Mouse (Mus musculus): ENCODE results near the gene Klhl2. TPM values are rescaled to one million over a fixed set of nuclear protein-coding genes. Genes with fewer than 3 reads are reported as not detected.

The Klhl2 gene
- total and polyA plus RNA-seq, 3 experiments, result 11.5 to 12.1 TPM; not detected in 1

- Histone ChIP-seq H3K27me3 (ENCODE audit: control insufficient read depth in 1 of 2, insufficient read depth in 2 of 2, low read length in 2 of 2) (no peaks in the 10 kb centered on the region), H3K9ac (ENCODE audit: control insufficient read depth, low read depth, low read length, poor library complexity, severe bottlenecking) (no peak overlapping the region), H3K36me3 (ENCODE audit: control insufficient read depth in 1 of 2, insufficient read depth in 2 of 2, low read length in 2 of 2) (no peaks in the 10 kb centered on the region; a peak in 1 of 4 replicates), H3K4me1 (ENCODE audit: control insufficient read depth in 1 of 2, insufficient read depth in 2 of 2, low read length in 2 of 2) (no peaks in the 10 kb centered on the region), H3K79me2 (ENCODE audit: control insufficient read depth, insufficient read depth, low read length, poor library complexity) (no peaks in the 10 kb centered on the region), H3K27ac (ENCODE audit: control insufficient read depth, low read depth, low read length) (no peak overlapping the region), H3K9me3 (replicated peaks; ENCODE audit: insufficient read depth, low read length) (no peaks in the 10 kb centered on the region), H3K4me3 (ENCODE audit: control insufficient read depth in 1 of 2, insufficient read depth in 1 of 2, low read depth in 2 of 2, low read length in 2 of 2) (no peak overlapping the region)
- DNase-seq (ENCODE audit: low read depth, low spot score), result no peak
- TF ChIP-seq JUND (IDR thresholded peaks at IDR 0.05; ENCODE audit: low read depth, low read length) (no peak), MAZ (IDR thresholded peaks at IDR 0.05; ENCODE audit: low read depth, low read length) (no peak), NRF1 (IDR thresholded peaks at IDR 0.05; ENCODE audit: insufficient read depth, low read depth, low read length, poor library complexity, severe bottlenecking) (no peak), ETS1 (IDR thresholded peaks at IDR 0.05; ENCODE audit: low read depth, low read length) (no peak), MAX (IDR thresholded peaks at IDR 0.05; ENCODE audit: low read length) (no peak), NELFE (IDR thresholded peaks at IDR 0.05; ENCODE audit: low read depth, low read length) (no peak), TAL1 (IDR thresholded peaks at IDR 0.05; ENCODE audit: low read length) (no peak), GABPA (IDR thresholded peaks at IDR 0.05; ENCODE audit: low read depth, low read length) (no peak)
Measured at GRCm38 (mm10) chr8:64827356-64827755, 22.5 kb downstream of the Klhl2 start.

GRCm38 (mm10) chr8:64826461-64826860 is 23.4 kb downstream of the Klhl2 start:
- Histone ChIP-seq H3K27ac (ENCODE audit: control insufficient read depth, low read depth, low read length) (no peak overlapping the region), H3K36me3 (ENCODE audit: control insufficient read depth in 1 of 2, insufficient read depth in 2 of 2, low read length in 2 of 2) (no peaks in the 10 kb centered on the region; a peak in 1 of 4 replicates), H3K79me2 (ENCODE audit: control insufficient read depth, insufficient read depth, low read length, poor library complexity) (no peaks in the 10 kb centered on the region), H3K4me3 (ENCODE audit: control insufficient read depth in 1 of 2, insufficient read depth in 1 of 2, low read depth in 2 of 2, low read length in 2 of 2) (no peak overlapping the region), H3K27me3 (ENCODE audit: control insufficient read depth in 1 of 2, insufficient read depth in 2 of 2, low read length in 2 of 2) (no peaks in the 10 kb centered on the region), H3K9ac (ENCODE audit: control insufficient read depth, low read depth, low read length, poor library complexity, severe bottlenecking) (no peak overlapping the region), H3K9me3 (replicated peaks; ENCODE audit: insufficient read depth, low read length) (no peaks in the 10 kb centered on the region), H3K4me1 (ENCODE audit: control insufficient read depth in 1 of 2, insufficient read depth in 2 of 2, low read length in 2 of 2) (no peaks in the 10 kb centered on the region)
- TF ChIP-seq ZKSCAN1 (IDR thresholded peaks at IDR 0.05; ENCODE audit: low read depth, low read length), result no peak
- no peak for TF ChIP-seq ZNF384 (IDR thresholded peaks at IDR 0.05; ENCODE audit: low read depth, low read length)
- TF ChIP-seq GABPA (IDR thresholded peaks at IDR 0.05; ENCODE audit: low read depth, low read length), result no peak
- no peak for TF ChIP-seq MXI1 (IDR thresholded peaks at IDR 0.05; ENCODE audit: low read depth, low read length)
- TF ChIP-seq USF1 (IDR thresholded peaks at IDR 0.05; ENCODE audit: low read depth, low read length), result no peak
- TF ChIP-seq MAFK (IDR thresholded peaks at IDR 0.05; ENCODE audit: borderline replicate concordance, low read depth, low read length), result no peak
- TF ChIP-seq POLR2AphosphoS5 (IDR thresholded peaks at IDR 0.05; ENCODE audit: borderline replicate concordance, low read depth, low read length), result no peak
- no peak for TF ChIP-seq EP300 (IDR thresholded peaks at IDR 0.05; ENCODE audit: low read depth in 1 of 2, low read length in 2 of 2)
- no peak for TF ChIP-seq MAX (IDR thresholded peaks at IDR 0.05; ENCODE audit: low read length)
- TF ChIP-seq CHD2 (IDR thresholded peaks at IDR 0.05; ENCODE audit: low read length), result no peak
- no peak for TF ChIP-seq MAZ (IDR thresholded peaks at IDR 0.05; ENCODE audit: low read depth, low read length)
- DNase-seq (ENCODE audit: low read depth, low spot score), result no peak
